Mouse (Mus musculus) heart, embryonic 12.5 days (tissue): Measurements from ENCODE around the gene Cpxm2. TPM values are rescaled to one million over a fixed set of nuclear protein-coding genes. Genes with fewer than 3 reads are reported as not detected.

ENCODE experiments used
- ATAC-seq: fragments of 200-750 bp; cut with Nextera tagmentation; 2 replicates; pipeline ENCODE4 v1.8.0; 2017; ENCODE audit warnings: moderate TSS enrichment, moderate library complexity; ENCODE audit not compliant: insufficient number of reproducible peaks, low FRiP score
- H3K27ac ChIP-seq: fragments of 300-500 bp; sonication (generic); 2 replicates; pipeline ENCODE4 v1.5.1; 2016; ENCODE audit warnings: mild to moderate bottlenecking, moderate library complexity; ENCODE audit not compliant: poor library complexity, severe bottlenecking
- H3K27me3 ChIP-seq: fragments of 300-500 bp; sonication (generic); replicated peaks from 2 replicates; pipeline ENCODE4 v1.6.1; 2016; ENCODE audit warnings: mild to moderate bottlenecking, moderate library complexity
- H3K36me3 ChIP-seq: fragments of 300-500 bp; sonication (generic); 2 replicates; pipeline ENCODE4 v1.6.1; 2016; ENCODE audit warnings: mild to moderate bottlenecking, moderate library complexity
- H3K4me1 ChIP-seq: fragments of 300-500 bp; sonication (generic); replicated peaks from 2 replicates; pipeline ENCODE4 v1.6.1; 2016; ENCODE audit warnings: mild to moderate bottlenecking
- H3K4me2 ChIP-seq: fragments of 300-500 bp; sonication (generic); 2 replicates; pipeline ENCODE4 v1.6.1; 2016; ENCODE audit warnings: mild to moderate bottlenecking, moderate library complexity
- H3K4me3 ChIP-seq: fragments of 300-500 bp; sonication (generic); 2 replicates; pipeline ENCODE4 v1.5.1; 2016; ENCODE audit warnings: mild to moderate bottlenecking
- H3K9ac ChIP-seq: fragments of 300-500 bp; sonication (generic); 2 replicates; pipeline ENCODE4 v1.6.1; 2016; ENCODE audit warnings: mild to moderate bottlenecking, moderate library complexity
- H3K9me3 ChIP-seq: fragments of 300-500 bp; sonication (generic); replicated peaks from 2 replicates; pipeline ENCODE4 v1.6.1; 2016; ENCODE audit warnings: mild to moderate bottlenecking, moderate library complexity
- WGBS: fragments of 180-500 bp; shearing (Covaris S2); methylation state at CpG from one replicate; pipeline ENCODE4 v1.1.7; 2016; 5-methylcytosine and 5-hydroxymethylcytosine counted together
- polyA plus RNA-seq: library from polyadenylated mRNA; unstranded; fragments of >200 nt; fragmentation: Nextera tagmentation; extraction: Ambion mirVana; gene quantifications from 2 replicates; pipeline ENCODE4 v1.2.1, GENCODE M21; 2016

Cpxm2 gene
- polyA plus RNA-seq, 1 experiment from 2014 or later, result 0.24 TPM

DNA sequence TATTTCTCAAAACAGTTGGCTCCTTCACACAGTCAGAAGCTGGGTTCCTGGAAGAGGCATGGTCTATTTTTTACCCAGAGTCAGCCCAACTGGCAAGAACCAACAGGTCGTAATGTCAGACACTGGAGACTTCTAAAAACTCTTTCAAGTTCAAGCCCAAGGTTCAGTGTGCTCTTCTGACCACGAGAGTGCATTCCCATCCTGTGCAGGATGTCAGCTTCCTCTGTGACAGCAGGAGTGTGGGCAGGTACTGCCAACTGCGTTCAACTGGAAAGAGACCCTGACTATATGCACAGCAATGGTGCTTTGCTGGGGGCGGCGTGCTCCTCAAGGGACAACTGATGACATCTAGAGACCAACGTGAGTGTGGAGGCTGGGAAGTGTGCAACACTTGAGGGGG, 65.9 kb downstream of the Cpxm2 start:
- no peak overlapping the region for H3K4me2 ChIP-seq
- H3K9me3 ChIP-seq, result no peaks in the 10 kb centered on the region
- WGBS, result 59% methylated on average over 6 of the region's 6 CpGs
- H3K4me1 ChIP-seq, result no peaks in the 10 kb centered on the region
- no peaks in the 10 kb centered on the region for H3K27me3 ChIP-seq
- H3K27ac ChIP-seq, result no peak overlapping the region
- H3K4me3 ChIP-seq, result no peak overlapping the region
- ATAC-seq, result no peak
- H3K36me3 ChIP-seq, result no peaks in the 10 kb centered on the region
- H3K9ac ChIP-seq, result no peak overlapping the region

DNA sequence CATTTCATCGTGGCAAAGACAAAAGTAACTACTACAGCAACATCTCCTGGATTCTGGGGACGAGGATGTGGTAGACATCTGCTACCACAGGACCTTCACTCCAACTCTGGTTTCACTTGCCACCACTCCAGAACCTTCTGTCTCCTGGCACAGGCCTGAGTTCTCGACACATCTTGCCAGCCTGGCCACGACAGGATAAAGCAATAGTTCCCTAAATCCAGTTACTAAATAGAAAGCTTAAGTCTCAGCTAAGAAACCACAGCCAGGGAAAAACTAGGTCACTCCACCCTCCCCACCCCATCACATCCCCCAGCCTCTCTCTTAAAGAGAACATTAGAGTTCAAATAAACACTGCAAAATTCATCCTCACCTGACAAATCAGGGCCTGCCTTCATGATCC, 66.4 kb downstream of the Cpxm2 start:
- Histone ChIP-seq H3K4me2 (no peak overlapping the region), H3K4me3 (no peak overlapping the region), H3K9ac (no peak overlapping the region), H3K9me3 (no peaks in the 10 kb centered on the region), H3K36me3 (no peaks in the 10 kb centered on the region), H3K4me1 (no peaks in the 10 kb centered on the region), H3K27me3 (no peaks in the 10 kb centered on the region), H3K27ac (no peak overlapping the region)
- 65% methylated on average over 4 of the region's 4 CpGs for WGBS
- ATAC-seq, result no peak

DNA sequence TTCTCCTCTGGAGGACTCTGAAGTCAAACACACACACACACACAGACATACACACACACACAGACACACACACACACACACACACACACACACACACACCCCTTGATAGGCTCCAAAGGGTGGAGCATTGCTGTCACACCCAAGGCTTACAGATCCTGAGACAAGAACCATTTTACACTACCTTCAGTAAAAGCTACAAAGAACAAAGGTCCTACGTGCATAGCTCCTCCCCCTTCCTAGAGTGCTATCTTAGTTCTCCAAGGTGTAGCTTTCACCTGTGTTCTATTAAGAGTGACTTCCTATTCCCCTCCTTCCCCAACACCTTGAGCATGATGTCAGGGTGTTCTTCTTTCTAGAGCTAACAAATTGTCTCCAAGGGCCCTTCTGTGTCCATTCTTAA, 78.7 kb downstream of the Cpxm2 start:
- H3K27me3 ChIP-seq, result no peaks in the 10 kb centered on the region; the same call in 1 of the 2 replicates

DNA sequence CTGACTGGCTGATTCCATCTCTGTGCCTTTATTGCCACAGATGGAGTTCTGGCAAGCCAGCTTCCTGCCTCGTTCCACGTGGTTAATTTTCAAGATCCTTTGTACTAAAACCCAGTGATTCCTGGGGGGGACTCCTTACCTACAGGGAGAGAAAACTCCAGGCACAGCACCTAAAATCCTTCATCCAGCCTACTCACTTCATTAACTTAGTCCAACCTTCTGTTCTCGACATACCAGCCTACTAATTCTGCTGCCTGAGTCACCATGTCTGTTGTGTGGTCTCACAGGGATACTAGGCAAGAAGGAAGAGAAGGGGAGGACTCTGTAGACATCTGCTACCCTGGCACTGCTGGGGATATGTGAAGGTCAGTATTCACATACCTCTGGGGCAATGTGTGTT, 80.0 kb downstream of the Cpxm2 start:
- 70% methylated on average over 3 of the region's 3 CpGs for WGBS
- Histone ChIP-seq H3K4me3 (no peak overlapping the region), H3K9me3 (no peaks in the 10 kb centered on the region), H3K27me3 (no peaks in the 10 kb centered on the region; the same call in 1 of the 2 replicates), H3K27ac (no peak overlapping the region), H3K4me2 (no peak overlapping the region), H3K36me3 (no peaks in the 10 kb centered on the region), H3K4me1 (no peaks in the 10 kb centered on the region), H3K9ac (no peak overlapping the region)
- no peak for ATAC-seq

More for the DNA sequence above, 78.7 kb downstream of the Cpxm2 start:
- Histone ChIP-seq H3K4me2 (no peak overlapping the region), H3K9ac (no peak overlapping the region), H3K4me1 (no peaks in the 10 kb centered on the region), H3K27ac (no peak overlapping the region), H3K4me3 (no peak overlapping the region), H3K9me3 (no peaks in the 10 kb centered on the region), H3K36me3 (no peaks in the 10 kb centered on the region)
- no peak for ATAC-seq
- WGBS, result 72% methylated on average over 1 of the region's 1 CpGs

DNA sequence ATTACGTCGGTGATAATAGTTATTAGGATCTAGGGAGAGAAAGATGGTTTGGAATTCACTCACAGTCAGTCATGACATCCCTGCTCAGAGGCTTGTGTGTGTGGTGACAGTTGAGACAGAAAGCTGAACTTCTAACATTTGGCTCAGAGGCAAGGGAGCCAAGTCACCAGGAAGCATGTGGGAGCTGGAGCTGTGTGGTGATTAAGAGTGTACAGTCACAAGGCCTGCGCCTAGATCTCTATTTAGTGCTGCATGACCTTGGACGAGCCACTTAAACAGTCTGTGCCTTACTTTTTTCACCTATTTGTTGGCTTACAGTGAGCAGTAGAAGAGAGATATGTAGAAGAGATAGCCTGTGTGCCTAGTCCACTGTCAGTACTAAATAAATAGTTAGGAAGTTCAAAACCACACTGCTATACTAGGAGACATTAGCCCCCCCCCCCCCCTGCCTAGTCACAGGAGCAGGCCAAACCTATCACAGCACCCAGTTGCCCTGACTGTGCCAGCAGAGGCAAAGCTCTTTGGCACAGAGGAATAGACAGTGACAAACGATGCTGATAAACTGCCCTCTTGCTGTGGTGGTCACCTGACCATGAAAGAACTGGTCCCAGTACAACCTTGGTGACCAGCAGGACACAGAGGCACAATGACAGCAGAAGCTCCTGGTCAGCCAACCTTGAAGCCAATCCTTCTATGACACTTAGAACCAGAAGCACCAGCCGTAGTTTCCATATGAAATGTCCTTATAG, 83.5 kb downstream of the Cpxm2 start:
- Histone ChIP-seq H3K4me1 (no peaks in the 10 kb centered on the region), H3K9me3 (no peaks in the 10 kb centered on the region), H3K27ac (no peak overlapping the region), H3K27me3 (peaks cover 14% of the 10 kb centered on the region), H3K4me3 (no peak overlapping the region), H3K9ac (no peak overlapping the region), H3K4me2 (no peak overlapping the region), H3K36me3 (no peaks in the 10 kb centered on the region)
- no peak for ATAC-seq
- WGBS, result 70% methylated on average over 6 of the region's 6 CpGs

DNA sequence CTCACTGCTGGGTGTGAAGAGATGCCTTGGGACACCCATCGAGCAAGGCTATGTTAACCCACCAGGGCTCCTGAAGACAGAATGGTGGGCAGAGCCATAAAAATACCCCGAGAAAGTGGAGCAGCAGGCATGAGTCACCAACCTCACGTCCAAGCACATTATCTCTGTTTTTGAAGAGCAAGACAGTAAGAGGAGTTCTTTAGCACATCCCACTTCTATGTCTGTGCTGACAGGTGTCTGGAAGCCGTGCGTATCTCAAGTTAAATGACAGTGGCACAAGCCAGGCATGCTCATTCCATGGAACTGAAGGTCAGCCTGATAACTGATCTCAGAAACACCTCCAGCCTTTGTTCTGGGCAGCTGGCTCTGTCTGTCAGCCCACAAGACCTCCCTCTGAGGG, 86.6 kb downstream of the Cpxm2 start:
- no peak overlapping the region for H3K9ac ChIP-seq
- H3K4me2 ChIP-seq, result no peak overlapping the region
- 41% methylated on average over 5 of the region's 5 CpGs for WGBS
- H3K27me3 ChIP-seq, result peaks cover 30% of the 10 kb centered on the region
- H3K4me3 ChIP-seq, result no peak overlapping the region
- H3K36me3 ChIP-seq, result no peaks in the 10 kb centered on the region
- no peaks in the 10 kb centered on the region for H3K9me3 ChIP-seq
- H3K27ac ChIP-seq, result no peak overlapping the region
- no peaks in the 10 kb centered on the region for H3K4me1 ChIP-seq
- no peak for ATAC-seq

DNA sequence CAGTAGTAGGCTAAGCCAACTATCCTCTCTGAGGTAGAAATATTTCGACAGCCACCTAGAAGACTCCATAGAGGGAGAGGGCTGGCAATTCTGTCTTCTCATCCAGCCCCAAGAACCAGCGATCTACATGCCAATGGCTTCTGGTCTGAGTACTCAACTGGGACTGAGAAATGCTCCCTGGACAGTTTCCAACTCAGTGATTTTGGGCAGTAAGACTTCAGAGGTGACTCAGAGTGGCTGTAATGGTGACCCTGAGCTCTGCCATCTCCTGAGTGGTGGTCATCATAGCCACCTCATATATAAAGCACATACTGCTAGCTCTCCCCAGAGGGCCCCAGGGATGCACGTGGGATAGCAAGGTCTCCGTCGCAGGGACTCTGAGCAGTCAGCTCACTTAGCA, 87.0 kb downstream of the Cpxm2 start:
- H3K9me3 ChIP-seq, result no peaks in the 10 kb centered on the region
- ATAC-seq, result no peak
- no peaks in the 10 kb centered on the region for H3K4me1 ChIP-seq
- H3K36me3 ChIP-seq, result no peaks in the 10 kb centered on the region
- 68% methylated on average over 5 of the region's 5 CpGs for WGBS
- no peak overlapping the region for H3K4me3 ChIP-seq
- peaks cover 30% of the 10 kb centered on the region for H3K27me3 ChIP-seq
- H3K4me2 ChIP-seq, result no peak overlapping the region
- H3K27ac ChIP-seq, result no peak overlapping the region
- H3K9ac ChIP-seq, result no peak overlapping the region

DNA sequence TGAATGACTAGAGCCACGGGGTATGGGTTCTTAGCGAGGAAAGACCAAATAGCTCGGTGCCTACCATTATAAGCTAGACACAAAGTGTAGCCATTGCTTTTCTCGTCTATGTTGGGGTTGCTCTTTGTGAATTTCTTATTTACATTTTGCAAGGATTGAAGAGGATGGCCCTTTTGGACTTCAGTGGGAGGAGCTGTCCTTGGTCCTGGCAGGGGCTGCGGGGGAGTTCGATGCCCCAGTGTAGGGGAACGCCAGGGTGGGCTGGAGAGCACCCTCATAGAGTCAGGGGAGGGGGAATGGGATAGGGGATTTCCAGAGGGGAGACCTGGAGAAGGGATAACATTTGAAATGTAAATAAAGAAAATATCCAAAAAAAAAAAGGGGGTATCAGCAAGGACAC, 94.4 kb downstream of the Cpxm2 start:
- ATAC-seq, result no peak
- H3K9ac ChIP-seq, result no peak overlapping the region
- peaks cover 33% of the 10 kb centered on the region for H3K27me3 ChIP-seq
- no peak overlapping the region for H3K4me2 ChIP-seq
- no peaks in the 10 kb centered on the region for H3K4me1 ChIP-seq
- no peak overlapping the region for H3K4me3 ChIP-seq
- H3K36me3 ChIP-seq, result no peaks in the 10 kb centered on the region
- H3K9me3 ChIP-seq, result no peaks in the 10 kb centered on the region
- no peak overlapping the region for H3K27ac ChIP-seq
- 72% methylated on average over 7 of the region's 7 CpGs for WGBS

DNA sequence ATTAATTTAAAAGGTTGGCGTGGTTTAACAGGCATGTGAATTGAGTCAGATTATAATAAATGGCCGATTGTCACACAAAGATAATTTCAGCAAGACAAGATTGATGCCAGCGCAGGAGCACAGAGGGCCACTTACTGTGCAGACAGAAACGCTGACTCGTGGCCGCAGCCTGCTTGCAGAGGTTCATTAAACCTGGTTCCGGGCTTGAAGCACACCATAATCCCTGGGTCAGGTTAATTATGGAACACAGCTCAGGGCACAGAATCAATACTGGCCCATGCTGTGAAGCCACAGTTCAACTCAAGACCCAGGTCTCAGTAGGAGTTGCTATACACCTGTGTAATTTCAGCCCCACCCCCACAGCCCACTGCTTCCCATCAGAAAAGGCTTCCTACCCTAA, 98.0 kb downstream of the Cpxm2 start:
- no peak overlapping the region for H3K27ac ChIP-seq
- no peaks in the 10 kb centered on the region for H3K9me3 ChIP-seq
- H3K27me3 ChIP-seq, result peaks cover 14% of the 10 kb centered on the region
- 83% methylated on average over 7 of the region's 7 CpGs for WGBS
- no peak overlapping the region for H3K9ac ChIP-seq
- ATAC-seq, result no peak
- H3K4me1 ChIP-seq, result no peaks in the 10 kb centered on the region
- H3K4me2 ChIP-seq, result no peak overlapping the region
- no peak overlapping the region for H3K4me3 ChIP-seq
- H3K36me3 ChIP-seq, result no peaks in the 10 kb centered on the region

DNA sequence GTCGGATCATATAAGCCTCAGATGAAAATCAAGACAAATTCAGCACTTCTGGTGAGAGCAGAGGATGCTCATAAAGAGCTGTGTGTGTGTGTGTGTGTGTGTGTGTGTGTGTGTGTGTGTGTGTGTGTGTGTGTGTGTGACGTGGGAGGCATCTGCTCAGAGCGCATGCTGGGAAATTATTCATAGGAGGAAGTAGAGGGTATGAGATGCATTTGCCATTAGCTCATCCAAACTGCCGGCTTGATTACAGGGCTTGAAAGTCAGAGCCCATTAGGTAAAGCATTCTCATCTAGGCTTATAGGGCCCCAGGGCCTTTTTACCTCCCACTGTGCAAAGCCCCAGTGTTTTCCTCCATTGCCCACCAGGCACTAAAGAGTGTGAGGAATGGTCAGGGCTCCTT, 107.9 kb downstream of the Cpxm2 start:
- Histone ChIP-seq H3K9ac (no peak overlapping the region), H3K9me3 (no peaks in the 10 kb centered on the region), H3K4me1 (no peaks in the 10 kb centered on the region), H3K4me2 (no peak overlapping the region), H3K27ac (no peak overlapping the region), H3K4me3 (no peak overlapping the region), H3K27me3 (peaks cover 9% of the 10 kb centered on the region), H3K36me3 (no peaks in the 10 kb centered on the region)
- 63% methylated on average over 4 of the region's 4 CpGs for WGBS
- ATAC-seq, result no peak

DNA sequence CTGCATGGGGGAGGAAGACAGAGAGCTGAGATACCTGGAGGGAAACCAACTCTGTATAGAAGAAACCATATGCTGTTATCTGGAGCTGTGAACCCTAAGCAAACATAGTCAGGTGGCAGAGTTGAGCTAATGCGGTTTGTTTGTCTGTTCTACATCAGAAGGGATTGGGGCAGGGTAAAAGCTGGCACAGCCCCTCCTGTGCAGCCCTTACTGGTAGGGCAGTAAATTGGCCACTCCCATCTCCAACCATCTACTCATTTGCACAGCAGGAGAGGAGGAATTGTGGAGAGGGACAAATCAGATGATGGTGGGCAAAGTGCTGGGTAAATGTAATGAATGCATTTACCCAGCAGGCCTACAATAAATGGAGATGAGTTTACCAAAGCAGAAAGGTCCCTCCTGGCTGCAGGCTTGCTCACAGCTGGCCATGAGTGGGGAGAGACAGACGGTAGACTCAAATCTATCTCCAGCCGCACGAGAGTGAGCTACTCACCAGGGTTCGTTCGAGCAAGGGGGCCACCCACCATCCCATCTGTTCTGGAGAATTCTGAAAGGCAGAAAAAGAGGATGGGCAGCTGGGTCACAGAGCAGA, 122.5 kb downstream of the Cpxm2 start:
- WGBS, result 59% methylated on average over 6 of the region's 6 CpGs
- no peak overlapping the region for H3K4me2 ChIP-seq
- peaks cover 13% of the 10 kb centered on the region for H3K27me3 ChIP-seq
- no peak overlapping the region for H3K4me3 ChIP-seq
- H3K36me3 ChIP-seq, result no peaks in the 10 kb centered on the region
- H3K9me3 ChIP-seq, result no peaks in the 10 kb centered on the region
- no peak overlapping the region for H3K9ac ChIP-seq
- H3K4me1 ChIP-seq, result no peaks in the 10 kb centered on the region
- no peak overlapping the region for H3K27ac ChIP-seq
- ATAC-seq, result no peak

DNA sequence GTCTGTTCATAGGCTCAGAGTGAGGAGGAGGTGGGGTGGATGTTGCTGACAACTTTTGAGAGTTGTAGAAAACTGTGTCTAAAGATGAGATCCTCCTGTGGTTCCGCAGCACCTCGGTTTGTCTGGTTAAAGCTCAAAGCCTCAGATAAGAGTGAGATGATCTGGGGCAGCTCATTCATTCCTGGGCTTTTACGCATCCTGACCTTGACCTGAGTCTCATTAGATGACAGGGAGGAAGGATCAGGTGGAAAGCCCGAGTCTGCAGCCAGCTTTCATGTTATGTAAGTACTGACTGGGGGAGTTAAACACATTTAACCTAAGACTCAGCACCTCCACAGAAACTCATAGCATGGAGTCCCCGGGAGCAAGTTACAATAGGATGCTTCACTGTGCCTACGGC, 127.9 kb downstream of the Cpxm2 start:
- Histone ChIP-seq H3K4me1 (no peaks in the 10 kb centered on the region), H3K36me3 (no peaks in the 10 kb centered on the region), H3K9me3 (no peaks in the 10 kb centered on the region), H3K4me3 (no peak overlapping the region), H3K9ac (no peak overlapping the region), H3K27ac (no peak overlapping the region), H3K4me2 (no peak overlapping the region), H3K27me3 (peaks cover 6% of the 10 kb centered on the region; the same call in 1 of the 2 replicates)
- 55% methylated on average over 6 of the region's 6 CpGs for WGBS
- no peak for ATAC-seq
